Mouse (Mus musculus): ENCODE measurements around the gene Rnf168.

The Rnf168 gene

DNA sequence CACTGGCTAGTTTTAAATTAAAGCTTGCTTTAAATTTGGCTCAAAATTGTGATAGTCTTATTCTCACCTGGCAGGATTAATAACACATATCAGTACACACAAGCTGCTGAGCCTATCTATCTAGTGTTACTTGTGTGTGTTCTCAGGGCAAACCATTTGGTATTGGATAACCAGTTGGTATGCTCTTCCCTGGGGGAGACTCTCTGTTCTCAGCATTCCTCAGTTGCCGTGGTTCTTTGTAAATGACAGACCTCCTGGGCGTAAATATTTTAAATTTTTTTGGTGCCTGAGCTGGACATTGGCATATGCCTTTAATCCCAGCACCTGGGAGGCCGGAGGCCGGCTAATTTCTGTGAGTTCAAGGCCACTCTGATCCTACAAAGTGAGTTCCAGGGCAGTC, 35.6 kb downstream of the Rnf168 start:
- in situ Hi-C loops (cut with MboI, MseI): no loop called here

DNA sequence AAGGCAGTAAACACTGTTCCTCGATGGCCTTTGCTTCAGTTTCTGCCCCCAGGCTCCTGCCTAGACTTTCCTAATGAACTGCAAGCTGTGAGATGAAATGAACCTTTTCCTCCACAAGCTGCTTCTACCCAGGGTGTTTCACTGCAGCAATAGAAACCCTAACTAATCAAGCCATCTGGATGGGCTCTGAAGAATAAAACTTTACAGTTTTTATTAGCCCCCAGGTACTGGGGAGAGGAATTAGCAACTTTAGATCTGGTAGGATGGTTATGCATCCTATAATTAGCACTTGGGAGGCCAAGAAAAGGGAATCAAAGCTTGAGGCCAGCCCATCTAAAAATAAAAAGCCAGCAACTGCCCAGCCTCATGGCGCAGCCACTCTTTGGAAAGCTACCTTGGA, 39.3 kb downstream of the Rnf168 start:
- in situ Hi-C loops (cut with MboI, MseI): no loop called here

DNA sequence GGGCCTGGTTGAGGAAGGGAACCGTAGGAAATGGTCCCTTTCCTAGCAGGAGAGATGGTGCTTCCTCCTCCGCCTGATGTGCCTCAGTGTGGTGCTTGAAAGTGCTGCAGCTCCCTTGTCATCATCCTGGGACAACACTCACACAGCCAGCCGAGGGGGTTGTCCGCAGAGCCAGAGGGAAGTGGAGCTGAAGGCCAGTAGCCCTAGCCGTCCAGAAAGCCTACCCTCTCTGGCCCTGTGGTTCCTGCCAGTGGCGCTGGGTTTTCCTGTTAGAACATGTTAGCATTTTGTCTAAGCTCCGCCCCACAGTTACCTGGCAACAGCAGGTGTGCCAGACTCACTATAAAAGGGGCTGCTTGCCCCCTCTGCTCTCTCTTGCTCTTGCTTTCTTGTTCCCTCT, 46.7 kb downstream of the Rnf168 start:
- in situ Hi-C loops (cut with MboI, MseI): loop anchor here (5.0 kb wide), 1 partner anchor 42 kb away; no protein-coding TSS in a partner anchor

DNA sequence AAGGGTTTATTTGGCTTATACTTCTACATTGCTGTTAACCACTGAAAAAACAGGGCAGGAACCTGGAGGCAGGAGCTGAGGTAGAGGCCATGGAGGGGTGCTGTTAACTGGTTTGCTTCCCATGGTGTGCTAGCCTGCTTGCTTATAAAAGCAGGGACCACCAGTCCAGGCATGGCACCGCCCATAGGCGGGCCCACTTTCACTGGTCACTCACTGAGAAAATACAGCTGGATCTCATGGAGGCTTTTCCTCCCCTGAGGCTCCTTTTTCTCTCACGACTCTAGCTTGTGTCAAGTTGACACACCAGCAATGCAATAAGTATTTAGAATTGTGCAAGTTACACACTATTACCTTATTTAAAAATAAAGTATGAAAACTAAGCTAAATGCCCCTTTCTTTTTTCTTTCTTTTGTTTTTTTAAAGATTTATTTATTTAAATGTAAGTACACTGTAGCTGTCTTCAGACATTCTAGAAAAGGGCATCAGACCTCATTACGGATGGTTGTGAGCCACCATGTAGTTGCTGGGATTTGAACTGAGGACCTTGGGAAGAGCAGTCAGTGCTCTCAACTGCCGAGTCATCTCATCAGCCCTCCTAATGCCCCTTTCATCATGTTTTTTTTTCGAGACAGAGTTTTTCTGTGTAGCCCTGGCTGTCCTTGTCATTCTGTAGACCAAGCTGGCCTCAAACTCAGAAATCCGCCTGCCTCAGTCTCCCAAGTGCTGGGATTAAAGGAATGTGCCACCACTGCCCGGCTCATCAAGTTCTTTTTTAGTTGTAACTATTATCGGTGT, 53.8 kb downstream of the Rnf168 start:
- in situ Hi-C loops (cut with MboI, MseI): loop anchor here (10.0 kb wide), 1 partner anchor 1116 kb away; no protein-coding TSS in a partner anchor

DNA sequence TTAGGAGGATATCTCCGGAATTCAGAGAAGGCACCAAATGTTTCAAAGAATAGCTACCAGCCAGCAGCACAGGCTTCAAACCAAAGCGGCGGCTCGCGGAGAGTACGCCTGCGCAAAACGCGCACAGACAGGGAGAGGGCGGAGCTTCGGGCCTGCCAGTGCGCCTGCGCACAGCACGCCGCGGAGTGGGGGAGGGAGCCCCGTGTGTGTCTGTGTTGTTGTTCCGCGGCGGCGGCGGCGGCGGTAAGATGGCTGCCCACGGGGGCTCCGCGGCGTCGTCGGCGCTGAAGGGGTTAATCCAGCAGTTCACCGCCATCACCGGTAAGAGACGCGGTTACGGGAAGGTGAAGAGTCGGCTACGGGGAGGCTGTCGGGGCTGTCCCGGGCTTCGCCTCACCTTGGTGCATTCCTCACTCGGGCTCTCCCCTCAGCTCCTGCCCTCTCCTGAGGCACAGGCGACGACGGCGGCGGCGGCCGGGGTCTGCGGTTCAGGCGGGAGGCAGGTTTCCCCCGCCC, 54.8 kb downstream of the Rnf168 start, which contains the start of gene Ubxn7:
Gene Ubxn7, plus strand, starts transcription at position 218 of the 516 bp plus-strand sequence.
- in situ Hi-C loops (cut with MboI, MseI): loop anchor here (10.0 kb wide), 1 partner anchor 1117 kb away; no protein-coding TSS in a partner anchor

DNA sequence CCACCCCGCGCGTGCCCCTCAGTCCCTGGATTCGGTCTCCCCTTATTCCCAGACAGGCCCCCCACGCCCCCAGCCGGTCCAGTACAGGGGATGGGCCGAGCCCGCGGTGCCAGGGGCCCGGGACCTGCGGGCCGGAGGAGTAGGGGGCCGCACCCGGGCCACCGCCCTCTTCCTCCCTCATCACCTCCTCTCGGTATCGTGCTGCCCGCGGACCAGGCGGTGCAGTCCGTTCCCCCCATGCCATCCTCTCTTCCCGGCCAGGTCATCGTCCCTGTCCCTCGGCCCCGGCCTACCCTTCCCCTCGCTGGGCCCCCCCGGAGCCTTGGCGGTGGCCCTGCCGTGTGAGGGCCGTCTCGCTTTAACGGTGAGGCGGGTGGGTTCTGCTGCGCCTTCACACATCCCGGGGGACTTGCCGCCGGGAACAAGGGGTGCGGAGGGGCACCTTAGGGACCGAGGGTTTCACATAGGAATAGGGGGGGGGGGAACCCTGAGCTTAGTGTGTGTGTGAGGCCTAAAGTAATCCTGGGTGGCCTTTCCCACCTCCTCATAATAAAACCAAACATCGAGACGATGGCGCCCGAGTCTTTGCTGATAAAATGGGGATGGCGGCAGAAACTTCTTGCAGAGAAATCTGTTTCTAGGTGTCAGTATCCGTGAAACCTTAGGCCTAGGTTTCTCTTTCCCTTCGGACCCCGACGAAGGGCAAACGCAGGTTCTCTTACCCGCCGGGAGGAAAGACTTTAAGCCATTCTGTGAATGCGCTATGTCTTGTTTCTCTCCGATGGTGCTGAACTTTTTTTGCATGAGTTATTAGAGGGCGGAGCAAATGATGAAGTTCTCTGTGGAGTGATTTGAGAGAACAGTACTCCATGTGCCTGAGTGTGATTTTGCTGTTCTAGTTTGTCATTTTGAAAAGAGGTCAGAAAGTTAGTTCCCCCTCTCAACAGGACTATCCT, 55.6 kb downstream of the Rnf168 start:
- in situ Hi-C loops (cut with MboI, MseI): loop anchor here (10.0 kb wide), 1 partner anchor 1118 kb away; no protein-coding TSS in a partner anchor

DNA sequence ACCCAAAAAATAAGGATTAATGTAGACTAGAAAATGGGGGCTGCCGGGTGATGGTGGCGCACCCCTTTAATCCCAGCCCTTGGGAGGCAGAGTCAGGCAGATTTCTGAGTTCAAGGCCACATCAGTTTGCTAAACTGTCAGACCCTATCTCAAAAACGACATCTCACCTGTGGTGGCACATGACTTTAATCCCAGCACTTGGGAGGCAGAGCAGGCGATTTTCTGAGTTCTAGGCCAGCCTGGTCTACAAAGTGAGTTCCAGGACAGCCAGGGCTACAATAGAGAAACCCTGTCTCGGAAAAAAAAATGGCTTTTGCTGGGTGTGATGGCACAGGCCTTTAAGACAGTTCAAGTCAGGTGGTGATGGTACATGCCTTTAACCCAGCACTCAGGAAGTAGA, 57.9 kb downstream of the Rnf168 start:
- in situ Hi-C loops (cut with MboI, MseI): loop anchor here (10.0 kb wide), 1 partner anchor 1120 kb away; no protein-coding TSS in a partner anchor

DNA sequence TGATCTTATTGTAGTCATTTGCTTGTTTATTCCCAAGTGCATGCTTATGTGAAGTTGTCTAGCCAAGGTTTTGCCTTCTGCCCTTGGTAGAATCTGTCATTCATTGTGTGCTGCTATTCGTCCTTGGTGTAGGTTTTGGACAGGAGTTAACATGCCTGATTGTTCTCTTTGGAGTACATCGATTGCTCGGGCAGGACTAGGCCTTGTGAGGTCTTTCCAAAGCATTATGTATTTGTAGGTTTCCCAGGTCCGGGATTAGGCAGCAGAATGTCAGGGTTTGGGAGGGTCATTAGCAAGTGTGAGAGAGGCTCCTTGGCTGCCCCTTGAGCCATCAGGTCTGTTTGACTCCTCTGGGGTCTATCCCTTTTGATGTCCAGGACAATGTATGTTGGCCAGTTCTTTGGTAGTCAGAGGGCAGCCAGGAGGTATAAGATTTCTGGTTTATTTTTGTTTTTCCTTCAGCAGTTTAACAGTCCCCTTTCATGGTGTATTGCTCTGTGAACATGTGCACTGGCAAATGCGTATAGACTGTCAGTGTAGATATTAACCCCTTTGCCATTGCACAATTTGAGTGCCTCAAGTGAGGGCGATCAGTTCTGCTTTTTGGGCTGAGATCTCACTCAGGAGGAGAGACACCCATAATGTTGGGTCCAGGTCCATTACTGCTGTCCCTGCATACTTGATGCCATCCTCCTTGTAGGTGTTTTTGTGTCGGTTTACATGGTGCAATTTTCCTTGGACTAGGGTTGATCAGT, 58.9 kb downstream of the Rnf168 start:
- in situ Hi-C loops (cut with MboI, MseI): loop anchor here (10.0 kb wide), 1 partner anchor 1121 kb away; no protein-coding TSS in a partner anchor

DNA sequence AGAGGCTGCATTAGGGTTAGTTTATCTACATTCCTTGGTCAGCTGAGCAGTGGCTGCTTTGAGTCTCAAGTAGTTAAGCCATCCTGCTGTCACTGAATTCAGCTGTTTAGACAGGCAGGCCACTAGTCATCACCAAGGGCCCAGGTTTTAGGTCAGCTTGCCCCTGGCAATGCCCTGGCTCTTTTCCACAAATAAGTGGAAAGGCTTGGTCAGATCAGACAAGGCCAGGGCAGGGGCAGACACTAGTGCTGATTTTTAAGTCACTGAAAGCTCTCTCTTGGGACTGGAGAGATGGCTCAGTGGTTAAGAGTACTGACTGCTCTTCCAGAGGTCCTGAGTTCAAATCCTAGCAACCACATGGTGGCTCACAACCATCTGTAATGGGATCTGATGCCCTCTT, 59.7 kb downstream of the Rnf168 start:
- in situ Hi-C loops (cut with MboI, MseI): loop anchor here (10.0 kb wide), 1 partner anchor 1122 kb away; no protein-coding TSS in a partner anchor

DNA sequence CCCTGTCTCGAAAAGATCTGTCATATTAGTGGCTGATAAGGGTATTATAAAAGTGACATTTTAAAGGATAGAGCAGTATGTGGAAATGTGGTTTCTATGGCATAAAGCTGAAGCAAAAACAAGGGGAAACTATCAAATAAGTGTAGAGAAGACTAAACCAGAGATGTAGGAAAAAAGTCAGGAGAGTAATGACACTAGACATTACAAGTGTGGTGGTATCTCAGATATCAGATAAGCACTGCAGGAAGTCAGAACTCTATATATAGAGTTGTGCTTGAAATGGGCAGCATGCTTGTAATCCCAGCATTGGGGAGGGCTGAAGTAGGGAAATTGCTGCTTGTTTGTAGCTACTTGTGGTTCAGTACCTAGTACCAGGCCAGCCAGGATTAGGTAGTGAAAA, 63.2 kb downstream of the Rnf168 start:
- in situ Hi-C loops (cut with MboI, MseI): no loop called here

DNA sequence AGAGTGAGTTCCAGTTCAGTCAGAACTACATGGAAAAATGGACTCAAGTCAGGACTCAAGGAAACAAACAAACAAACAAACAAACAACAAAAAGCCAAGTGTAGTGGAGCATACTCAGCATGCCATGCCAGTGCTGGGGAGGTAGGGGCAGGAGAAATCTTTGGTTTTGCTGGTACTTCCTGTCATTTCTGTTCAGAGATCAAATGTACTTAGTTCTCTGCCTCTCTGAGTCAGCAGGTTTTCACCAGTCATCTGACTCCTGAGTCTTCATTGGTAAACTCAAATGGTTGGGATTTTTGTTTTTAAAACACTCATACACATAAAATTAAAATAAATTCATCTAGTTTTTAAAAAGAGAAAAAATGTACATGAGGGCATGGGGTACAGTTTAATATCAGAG, 68.3 kb downstream of the Rnf168 start:
- in situ Hi-C loops (cut with MboI, MseI): no loop called here

DNA sequence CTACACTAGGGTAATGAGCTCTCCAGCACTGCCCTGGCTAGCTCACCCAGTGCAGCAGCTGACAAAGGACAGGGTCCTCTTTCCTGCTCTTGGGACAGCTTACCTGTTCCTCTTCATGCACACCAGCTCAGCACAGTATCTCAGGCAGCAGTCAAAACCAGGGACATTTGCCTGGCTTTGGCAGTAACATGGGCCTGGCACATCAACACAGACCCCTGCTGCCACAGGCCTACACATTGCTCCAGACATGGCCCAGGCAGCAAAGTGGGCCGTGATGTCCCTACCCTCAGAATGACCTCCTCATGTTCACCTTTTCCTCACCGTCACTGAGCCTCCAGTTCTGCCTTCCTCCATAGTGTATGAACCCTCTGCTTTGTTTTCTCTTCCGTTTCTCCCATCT, 73.5 kb downstream of the Rnf168 start:
- in situ Hi-C loops (cut with MboI, MseI): no loop called here
